25 mouse cellular contexts compared by ENCODE assay signal in genomic region chr15:10277461-10277860, GRCm38 (mm10). TPM values are rescaled to one million over a fixed set of nuclear protein-coding genes. Genes with fewer than 3 reads are reported as not detected.
"Had no signal": no experiment of that assay in that cellular context is flagged by ENCODE, and none has a peak within 500 bp of the region (broad histone marks: within the 10 kb centered on the region; RNA-seq: fewer than 3 reads in every experiment).

No protein-coding gene starts in this region.

- H3K27ac ChIP-seq: layer of hippocampus, adult 2 months; limb, embryonic 10.5 days; limb, embryonic 13.5 days; liver, embryonic 12.5 days; liver, embryonic 15.5 days; lung, embryonic 15.5 days; midbrain, embryonic 10.5 days; midbrain, embryonic 13.5 days; neural tube, embryonic 13.5 days; stomach, embryonic 15.5 days had no signal

- ATAC-seq: liver, embryonic 12.5 days; midbrain, embryonic 13.5 days; midbrain, embryonic 16.5 days had no signal

- H3K4me1 ChIP-seq: limb, embryonic 10.5 days; limb, embryonic 13.5 days; liver, embryonic 12.5 days; liver, embryonic 15.5 days; lung, embryonic 15.5 days; megakaryocyte, embryonic 14.5 days; midbrain, embryonic 10.5 days; midbrain, embryonic 13.5 days; neural tube, embryonic 13.5 days; stomach, embryonic 15.5 days had no signal

- H3K36me3 ChIP-seq: limb, embryonic 10.5 days; limb, embryonic 13.5 days; liver, embryonic 12.5 days; liver, embryonic 15.5 days; lung, embryonic 15.5 days; midbrain, embryonic 10.5 days; midbrain, embryonic 13.5 days; neural tube, embryonic 13.5 days; stomach, embryonic 15.5 days had no signal

- H3K4me2 ChIP-seq: limb, embryonic 13.5 days; liver, embryonic 12.5 days; liver, embryonic 15.5 days; lung, embryonic 15.5 days; midbrain, embryonic 13.5 days; neural tube, embryonic 13.5 days; stomach, embryonic 15.5 days had no signal

- H3K4me3 ChIP-seq: layer of hippocampus, adult 2 months; limb, embryonic 10.5 days; limb, embryonic 13.5 days; liver, embryonic 12.5 days; liver, embryonic 15.5 days; lung, embryonic 15.5 days; megakaryocyte, embryonic 14.5 days; midbrain, embryonic 10.5 days; midbrain, embryonic 13.5 days; myocyte; neural tube, embryonic 13.5 days; stomach, embryonic 15.5 days had no signal

- H3K9me3 ChIP-seq: limb, embryonic 10.5 days; limb, embryonic 13.5 days; liver, embryonic 12.5 days; liver, embryonic 15.5 days; lung, embryonic 15.5 days; megakaryocyte, embryonic 14.5 days; midbrain, embryonic 10.5 days; midbrain, embryonic 13.5 days; neural tube, embryonic 13.5 days; stomach, embryonic 15.5 days had no signal

- DNase-seq: layer of hippocampus, adult 9-11 months; liver; lung, adult 18-20 months; lung, postnatal 10 days; lung, postnatal 36 days; retina, postnatal 1 day; right cerebral cortex, postnatal 25 days; spleen, adult 18-20 months; thymus, postnatal 25 days had no signal

- H3K27me3 ChIP-seq: limb, embryonic 13.5 days; liver, embryonic 12.5 days; liver, embryonic 15.5 days; lung, embryonic 15.5 days; megakaryocyte, embryonic 14.5 days; midbrain, embryonic 13.5 days; neural tube, embryonic 13.5 days; stomach, embryonic 15.5 days had no signal

- H3K9ac ChIP-seq: limb, embryonic 13.5 days; liver, embryonic 12.5 days; liver, embryonic 15.5 days; lung, embryonic 15.5 days; midbrain, embryonic 13.5 days; neural tube, embryonic 13.5 days; stomach, embryonic 15.5 days had no signal

RNA-seq across cellular contexts. Expression of gene Gm21973, which starts 47.7 kb away (rescaled TPM):
- polyA plus RNA-seq: intestine, embryonic 14.5 days; large intestine, adult 2 months; limb, embryonic 10.5 days; limb, embryonic 13.5 days; liver, embryonic 12.5 days; liver, embryonic 15.5 days; lung, embryonic 15.5 days; midbrain, embryonic 10.5 days; midbrain, embryonic 13.5 days; midbrain, embryonic 16.5 days; myocyte; neural tube, embryonic 13.5 days; thymus, postnatal 0 days had no signal
